Mouse (Mus musculus) MEL (cell line): Measurements from ENCODE around the gene Susd5.

ENCODE experiments used
- CTCF ChIP-seq, 3 experiments: IDR thresholded peaks in 2 of 3; conservative IDR thresholded peaks in 1 of 3; 2 replicates each; pipeline ENCODE4 v1.5.1; 2011 to 2012; ENCODE audit warnings: low read length in 3 of 3, low read depth in 2 of 3, mild to moderate bottlenecking in 2 of 3, improper control_type of control experiment in 1 of 3, inconsistent platforms in 1 of 3, mixed read lengths in 1 of 3, moderate library complexity in 1 of 3; ENCODE audit not compliant: control insufficient read depth in 1 of 3, insufficient read depth in 1 of 3, poor library complexity in 1 of 3, severe bottlenecking in 1 of 3
- E2F4 ChIP-seq: IDR thresholded peaks from 2 replicates; pipeline ENCODE4 v1.6.1; 2011; ENCODE audit warnings: low read depth, low read length, improper control_type of control experiment, borderline replicate concordance
- EP300 ChIP-seq, 2 experiments: IDR thresholded peaks; 2 replicates each; pipeline ENCODE4 v1.6.1; 2011; ENCODE audit warnings: improper control_type of control experiment in 2 of 2, low read length in 2 of 2, low read depth in 1 of 2, mild to moderate bottlenecking in 1 of 2
- HCFC1 ChIP-seq: IDR thresholded peaks from 2 replicates; pipeline ENCODE4 v1.6.1; 2012; ENCODE audit warnings: low read depth, mild to moderate bottlenecking, inconsistent platforms, low read length, improper control_type of control experiment, moderate library complexity
- MAFK ChIP-seq: IDR thresholded peaks from 2 replicates; pipeline ENCODE4 v1.6.1; 2011; ENCODE audit warnings: low read depth, mild to moderate bottlenecking, low read length, improper control_type of control experiment, borderline replicate concordance
- MAX ChIP-seq: IDR thresholded peaks from 2 replicates; pipeline ENCODE4 v1.6.1; 2011; ENCODE audit warnings: low read length, improper control_type of control experiment
- POLR2A ChIP-seq, 2 experiments: IDR thresholded peaks; 2 replicates each; pipeline ENCODE4 v1.6.1; 2011 to 2012; ENCODE audit warnings: low read length in 2 of 2, mild to moderate bottlenecking in 2 of 2, control low read depth in 1 of 2, improper control_type of control experiment in 1 of 2, low read depth in 1 of 2, moderate library complexity in 1 of 2; ENCODE audit not compliant: control insufficient read depth in 1 of 2, insufficient read depth in 1 of 2, poor library complexity in 1 of 2
- TAL1 ChIP-seq: IDR thresholded peaks from 2 replicates; pipeline ENCODE4 v1.6.1; 2012; ENCODE audit warnings: mild to moderate bottlenecking, inconsistent platforms, low read length, moderate library complexity, mixed read lengths
- UBTF ChIP-seq: IDR thresholded peaks from 2 replicates; pipeline ENCODE4 v1.6.1; 2012; ENCODE audit warnings: low read depth, mild to moderate bottlenecking, inconsistent platforms, low read length, improper control_type of control experiment, moderate library complexity, borderline replicate concordance; ENCODE audit not compliant: insufficient read depth
- ZKSCAN1 ChIP-seq: IDR thresholded peaks from 2 replicates; pipeline ENCODE4 v1.6.1; 2012; ENCODE audit warnings: low read depth, mild to moderate bottlenecking, inconsistent platforms, low read length, improper control_type of control experiment, moderate library complexity

DNA sequence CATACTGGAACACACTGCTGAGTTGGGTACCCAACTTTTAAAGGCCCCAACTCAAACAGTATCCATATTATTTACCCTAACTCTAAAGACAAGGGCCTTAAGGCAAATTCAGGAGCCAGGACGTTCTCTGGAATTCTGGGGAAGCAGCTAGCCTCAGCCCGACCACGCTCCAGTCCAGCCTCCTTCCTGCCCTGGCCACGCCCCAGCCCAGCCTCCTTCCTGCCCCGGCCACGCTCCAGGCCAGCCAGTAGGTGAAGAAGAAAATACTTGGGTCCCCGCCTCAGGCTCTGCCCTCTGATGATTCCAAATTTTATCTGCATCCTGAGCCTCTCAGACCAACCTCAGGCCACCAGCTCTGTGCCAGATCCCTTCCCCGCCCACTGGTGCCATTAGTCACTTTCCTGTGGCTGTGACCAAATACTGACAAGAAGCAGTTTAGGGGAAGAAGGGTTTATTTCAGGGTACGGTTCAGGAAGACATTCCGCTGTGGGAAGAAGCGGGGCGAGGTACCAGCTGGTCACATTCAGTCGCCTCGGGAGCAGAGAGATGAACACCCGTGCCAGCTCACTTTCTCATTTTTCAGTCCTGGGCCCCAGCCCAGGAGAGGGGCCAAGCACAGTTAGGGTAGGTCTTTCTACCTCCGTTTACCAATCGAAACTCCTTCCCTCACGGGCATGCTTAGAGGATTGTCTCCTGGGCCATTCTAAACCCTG, 57.1 kb downstream of the Susd5 start:
- TF ChIP-seq POLR2A (IDR thresholded peaks at IDR 0.05; ENCODE audit: control insufficient read depth in 1 of 2, insufficient read depth in 1 of 2, low read depth in 1 of 2, low read length in 2 of 2, poor library complexity in 1 of 2) (no peak), HCFC1 (no peak), ZKSCAN1 (no peak), UBTF (no peak), CTCF (IDR thresholded peaks at IDR 0.05 in 2 of 3, conservative IDR thresholded peaks at IDR 0.05 in 1 of 3; ENCODE audit: control insufficient read depth in 1 of 3, insufficient read depth in 1 of 3, low read depth in 2 of 3, low read length in 3 of 3, poor library complexity in 1 of 3, severe bottlenecking in 1 of 3) (no peak), MAFK (no peak), E2F4 (no peak), EP300 (IDR thresholded peaks at IDR 0.05; ENCODE audit: low read depth in 1 of 2, low read length in 2 of 2) (no peak), MAX (no peak), TAL1 (no peak)
